Mouse (Mus musculus) thymus, postnatal 4 days (tissue): ENCODE measurements around the gene Stat3.

ENCODE experiments used
- DNase-seq: peaks from one replicate; pipeline ENCODE4 v3.0.0; 2021

Gene Stat3

DNA sequence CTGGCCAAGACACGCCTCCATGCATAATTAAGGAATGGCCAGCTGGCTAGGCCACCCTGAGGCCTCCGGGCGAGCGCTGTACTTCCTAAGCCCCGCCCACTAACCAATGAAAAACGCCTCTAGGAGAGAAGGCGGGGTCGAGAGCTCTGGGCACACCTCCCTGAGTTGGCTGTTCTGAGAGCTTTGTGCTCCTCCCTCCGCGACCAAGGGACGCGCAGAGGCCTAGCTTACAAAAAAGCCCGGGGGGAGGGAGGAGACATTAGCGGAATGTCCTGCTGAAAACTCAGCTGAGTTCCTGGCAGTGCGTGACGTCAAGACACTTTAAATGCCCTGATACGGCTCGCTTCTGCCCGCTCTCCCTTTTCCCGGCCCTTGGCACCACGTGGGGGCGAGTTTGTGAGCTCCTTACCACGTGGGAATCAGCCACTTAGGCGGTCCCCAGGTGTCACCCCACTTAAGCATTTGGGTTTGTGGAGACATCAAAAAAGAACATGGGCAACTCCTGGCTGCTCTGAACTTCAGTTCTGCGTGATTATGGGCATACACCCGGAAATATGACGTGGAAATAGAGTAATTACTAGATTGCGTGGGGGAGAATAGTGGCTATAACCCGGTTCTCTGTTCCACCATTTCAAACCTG is at the start of gene Stat3:
Stat3 (minus strand) TSS at position 29 of the 640 bp plus-strand sequence.
- DNase-seq: peak; percentile 100

DNA sequence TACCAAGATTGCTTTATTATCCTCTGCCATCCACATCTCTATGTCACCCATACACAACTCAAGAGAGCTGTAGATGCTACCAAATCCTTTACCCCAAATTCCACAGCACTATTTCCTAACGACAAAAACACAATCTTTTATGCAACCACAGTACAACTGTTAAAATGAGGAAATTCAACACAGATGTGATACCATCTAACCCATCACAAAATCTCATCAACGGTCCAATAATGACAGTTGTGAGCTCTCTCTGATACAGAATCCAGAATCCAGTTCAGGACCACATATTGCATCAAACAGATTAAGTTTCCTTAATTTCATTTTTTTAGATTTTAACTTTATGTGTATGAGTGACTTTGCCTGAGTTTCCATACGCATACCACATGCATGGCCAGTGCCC is 49.3 kb upstream of the Stat3 start:
- no peak for DNase-seq

DNA sequence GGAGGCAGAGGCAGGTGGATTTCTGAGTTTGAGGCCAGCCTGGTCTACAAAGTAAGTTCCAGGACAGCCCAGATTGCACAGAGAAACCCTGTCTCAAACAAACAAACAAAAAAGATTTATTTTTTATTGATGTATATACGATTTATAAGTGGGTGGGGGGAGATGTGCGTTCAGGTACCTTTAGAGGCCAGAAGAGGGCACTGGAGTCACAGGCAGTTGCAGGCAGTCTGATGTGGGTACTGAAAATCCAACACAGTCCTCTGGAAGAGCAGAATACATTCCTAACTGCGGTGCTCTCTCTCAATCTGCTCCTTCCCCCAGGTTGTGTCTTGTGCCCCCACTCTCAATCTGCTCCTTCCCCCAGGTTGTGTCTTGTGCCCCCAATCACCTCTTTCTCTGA is 46.3 kb upstream of the Stat3 start:
- DNase-seq: peak; percentile 38

DNA sequence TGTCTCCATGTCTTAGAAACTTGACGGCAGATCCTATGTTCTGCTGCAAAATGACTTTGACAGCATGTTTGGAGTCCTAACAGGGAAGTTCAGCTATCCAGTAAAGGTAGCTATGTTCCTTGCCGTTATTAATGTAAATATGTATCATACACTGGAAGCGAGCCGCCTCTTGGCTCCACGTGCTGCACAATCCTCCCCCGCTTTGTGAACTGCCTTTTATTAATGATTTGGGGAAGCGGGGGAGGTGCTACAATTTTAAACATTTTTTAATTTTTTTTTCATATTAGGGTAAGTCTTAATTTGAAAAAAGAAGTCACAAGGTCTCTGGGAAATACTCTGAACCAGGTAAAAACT is 44.4 kb upstream of the Stat3 start:
- no peak for DNase-seq

DNA sequence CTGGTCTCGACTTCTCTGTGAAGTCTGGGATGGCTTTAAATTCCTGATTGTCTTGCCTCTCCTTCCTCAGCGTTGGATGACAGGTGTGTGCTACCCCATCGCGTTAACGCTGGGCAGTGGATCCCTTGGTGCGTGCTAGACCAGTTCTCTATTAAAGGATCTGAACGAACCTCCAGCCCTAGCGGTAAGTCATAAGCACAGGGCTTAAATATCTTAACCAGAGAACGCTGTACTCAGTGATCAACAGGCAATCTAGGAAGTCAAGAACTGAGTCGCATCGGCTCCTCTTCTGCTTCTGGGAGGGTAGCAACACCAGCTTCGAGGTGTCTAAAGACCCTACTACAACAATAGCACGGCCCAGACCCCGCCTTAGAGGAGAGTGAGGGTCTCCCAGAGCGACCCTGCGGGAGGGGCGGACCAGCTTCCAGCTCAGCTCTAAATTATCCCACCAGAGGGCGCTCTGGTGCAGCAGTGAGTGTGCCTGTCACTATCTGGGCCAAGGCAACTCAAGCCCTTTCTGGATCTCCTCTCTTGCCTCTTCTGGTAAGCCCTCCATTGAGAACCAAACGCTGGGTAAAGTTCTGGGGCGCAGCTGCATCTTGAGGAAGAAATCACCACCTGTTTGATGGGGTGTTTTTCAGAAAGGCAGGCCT is 43.9 kb upstream of the Stat3 start:
- DNase-seq: peak; percentile 92

DNA sequence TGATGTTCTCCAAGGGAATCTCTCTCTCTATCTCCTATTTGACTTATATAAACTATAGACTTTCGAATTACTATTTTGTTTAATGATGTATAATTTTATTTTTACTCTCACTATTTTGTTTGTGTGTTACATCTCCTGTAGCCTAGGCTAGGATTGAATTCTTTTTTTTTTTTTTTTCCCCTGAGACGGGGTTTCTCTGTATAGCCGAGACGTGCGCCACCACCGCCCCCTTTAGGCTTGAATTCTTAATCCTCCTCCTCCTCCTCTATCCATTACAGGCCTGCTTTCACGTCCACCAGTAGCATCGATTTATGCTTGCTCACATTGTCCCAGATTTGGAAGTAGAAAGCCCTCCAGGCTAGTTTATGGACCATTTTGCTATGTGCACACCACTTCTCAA is 42.7 kb upstream of the Stat3 start:
- DNase-seq: no peak

DNA sequence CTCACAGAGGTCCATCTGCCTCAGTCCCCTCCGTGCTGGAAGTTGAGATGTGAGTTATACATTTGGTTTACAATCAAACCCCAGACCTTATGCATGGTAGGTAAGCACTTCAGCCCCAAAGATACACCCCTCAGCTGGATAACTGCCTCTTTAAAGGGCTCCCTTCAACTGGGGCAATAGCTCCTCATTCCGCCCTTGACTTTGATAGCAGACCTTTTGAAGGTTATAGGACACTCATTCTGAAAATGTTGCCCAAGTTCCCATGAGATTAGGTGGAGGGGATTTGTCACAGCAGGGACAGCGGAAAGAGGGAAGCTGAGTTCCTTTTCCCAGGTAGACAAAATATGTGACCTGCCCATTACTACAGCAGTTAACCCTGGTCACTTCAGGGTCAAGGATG is 41.9 kb upstream of the Stat3 start:
- DNase-seq: no peak

DNA sequence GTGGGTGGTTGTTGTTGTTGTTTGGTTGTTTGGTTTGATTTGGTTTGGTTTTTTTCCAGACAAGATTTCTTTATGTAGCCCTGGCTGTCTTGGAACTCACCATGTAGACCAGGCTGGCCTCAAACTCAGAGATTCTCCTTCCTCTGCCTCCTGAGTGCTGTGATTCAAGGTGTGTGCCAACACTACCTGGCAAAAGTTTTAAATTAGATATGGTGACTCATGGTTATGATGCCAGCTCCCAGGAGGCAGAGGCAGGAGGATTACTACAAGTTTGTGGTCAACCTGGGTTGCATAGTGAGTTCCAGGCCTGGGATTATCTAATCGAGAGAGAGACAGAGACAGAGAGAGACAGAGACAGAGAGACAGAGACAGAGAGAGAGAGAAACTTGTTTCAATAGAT is 41.1 kb upstream of the Stat3 start:
- DNase-seq: no peak

DNA sequence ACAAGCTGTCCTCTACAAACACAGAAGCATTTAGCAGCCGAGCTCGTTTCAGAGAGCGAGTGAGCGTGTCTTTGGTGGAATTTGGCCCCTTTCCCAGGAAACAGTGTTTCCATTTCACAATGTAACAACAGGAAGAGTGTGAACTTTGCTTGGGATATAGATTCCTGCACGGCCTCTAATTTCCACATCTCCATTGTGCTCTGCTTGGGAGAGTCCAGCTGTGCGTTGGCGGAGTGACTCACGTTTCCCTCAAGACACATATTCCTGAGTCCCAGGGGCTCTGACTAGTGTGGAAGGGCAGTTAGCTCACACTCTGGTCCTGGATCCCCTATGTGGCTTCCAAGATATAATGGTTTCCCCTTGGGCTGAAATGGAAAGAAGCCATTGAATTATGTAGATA is 40.5 kb upstream of the Stat3 start:
- DNase-seq: no peak

DNA sequence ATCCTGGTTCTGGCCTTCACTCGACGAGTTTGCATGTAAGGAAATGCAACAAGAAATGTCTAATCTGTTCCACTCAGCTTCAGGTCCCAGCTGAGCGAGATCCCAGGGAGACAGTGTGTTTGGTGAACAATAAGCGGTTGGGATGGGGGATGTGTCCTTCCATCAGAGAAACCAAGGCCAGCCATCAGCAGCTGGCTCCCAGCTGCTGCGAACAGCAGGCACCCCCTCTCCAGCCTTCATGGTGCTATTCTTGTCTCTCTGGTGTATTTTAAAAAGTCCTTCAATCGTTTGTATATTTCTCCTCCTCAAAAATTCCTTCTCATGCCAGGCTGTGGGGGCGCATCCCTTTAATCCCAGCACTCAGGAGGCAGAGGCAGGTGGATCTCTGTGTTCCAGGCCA is 35.9 kb upstream of the Stat3 start:
- no peak for DNase-seq

DNA sequence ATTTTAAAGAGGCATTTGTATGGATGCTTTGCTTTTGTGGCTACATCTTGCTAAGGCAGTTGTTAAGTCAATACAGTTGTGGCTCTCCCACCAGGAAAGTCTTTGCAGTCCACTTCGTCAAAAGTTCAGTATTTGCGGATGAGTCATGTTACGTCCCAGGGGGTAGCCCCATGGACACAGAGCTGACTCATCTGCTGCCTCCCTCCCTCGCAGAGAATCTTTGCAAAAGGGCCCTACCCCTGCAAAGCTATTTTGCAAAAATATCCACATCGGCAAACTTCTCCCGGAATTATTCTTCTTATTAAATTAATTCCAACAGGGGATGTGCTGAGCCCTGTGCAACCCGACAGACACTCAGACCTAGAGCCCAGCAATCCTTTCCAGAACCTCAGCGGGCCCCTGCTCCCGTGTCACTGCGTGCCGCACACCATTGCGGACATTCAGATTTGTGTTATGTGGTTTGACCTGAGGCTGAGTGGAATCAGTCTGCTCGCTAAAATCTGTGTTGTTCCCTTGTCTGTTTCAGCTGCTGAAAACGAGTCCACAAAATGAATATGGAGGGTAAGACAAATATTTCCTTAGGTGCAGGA is 35.1 kb upstream of the Stat3 start:
- DNase-seq: no peak

DNA sequence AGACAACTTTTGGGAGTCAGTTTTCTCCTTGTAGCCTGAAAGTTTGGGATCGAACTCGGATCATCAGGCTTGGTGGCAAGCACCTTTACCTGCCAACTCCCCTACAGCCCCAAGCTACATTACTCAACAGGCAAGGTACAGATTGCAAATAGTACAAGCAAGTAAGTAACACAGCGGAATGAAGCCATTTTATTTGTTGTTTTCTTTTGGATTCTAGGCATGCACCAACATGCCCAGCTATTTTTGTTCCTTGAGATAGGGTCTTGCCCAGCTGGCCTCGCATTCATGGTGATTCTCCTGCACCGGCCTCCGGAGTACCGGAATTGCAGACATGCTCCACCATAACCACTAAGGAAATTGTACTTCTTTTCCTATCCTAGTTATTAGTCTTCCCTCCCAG is 33.9 kb upstream of the Stat3 start:
- DNase-seq: no peak

DNA sequence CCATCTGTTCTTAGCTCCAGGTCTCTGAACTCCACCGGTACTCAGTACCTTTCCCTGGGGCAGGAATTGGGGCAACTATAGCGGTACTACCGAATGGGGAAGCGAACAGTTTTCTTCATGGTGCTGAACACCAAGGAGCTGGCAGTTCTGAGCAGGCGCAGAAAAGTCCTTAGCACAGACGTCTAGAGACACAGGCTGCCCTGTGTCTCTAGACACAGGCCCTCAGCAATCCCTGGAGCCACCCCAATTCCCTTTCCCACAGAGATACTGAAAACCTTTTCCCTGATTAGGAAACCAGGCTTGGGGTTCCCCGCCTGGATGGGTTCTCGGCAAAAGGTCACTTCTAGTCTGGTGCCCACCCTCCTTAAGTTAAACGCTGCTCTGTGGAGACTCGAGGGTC is 32.1 kb upstream of the Stat3 start:
- no peak for DNase-seq

DNA sequence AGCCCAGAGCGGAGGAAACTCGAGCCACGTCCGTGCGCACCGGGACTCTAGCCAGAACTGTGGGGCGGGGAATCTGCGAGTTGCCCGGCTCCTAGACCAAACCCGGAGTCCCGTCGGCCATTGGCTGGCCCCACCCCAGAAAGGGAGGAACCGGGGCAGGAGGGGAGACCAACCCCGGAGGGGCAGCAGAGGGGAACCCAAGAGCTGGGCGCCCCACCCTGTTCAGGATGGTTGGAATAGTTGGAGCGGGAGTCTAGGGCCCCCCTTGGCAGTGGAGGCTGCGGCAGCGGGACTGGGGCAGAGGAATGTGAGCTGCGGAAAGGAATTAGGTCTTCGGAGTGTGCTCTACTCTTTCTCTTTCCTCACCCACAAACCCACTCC is 31.2 kb upstream of the Stat3 start, which contains the start of gene Cavin1:
Cavin1 (minus strand) TSS at position 331 of the 381 bp plus-strand sequence.
- peak; percentile 34 for DNase-seq

DNA sequence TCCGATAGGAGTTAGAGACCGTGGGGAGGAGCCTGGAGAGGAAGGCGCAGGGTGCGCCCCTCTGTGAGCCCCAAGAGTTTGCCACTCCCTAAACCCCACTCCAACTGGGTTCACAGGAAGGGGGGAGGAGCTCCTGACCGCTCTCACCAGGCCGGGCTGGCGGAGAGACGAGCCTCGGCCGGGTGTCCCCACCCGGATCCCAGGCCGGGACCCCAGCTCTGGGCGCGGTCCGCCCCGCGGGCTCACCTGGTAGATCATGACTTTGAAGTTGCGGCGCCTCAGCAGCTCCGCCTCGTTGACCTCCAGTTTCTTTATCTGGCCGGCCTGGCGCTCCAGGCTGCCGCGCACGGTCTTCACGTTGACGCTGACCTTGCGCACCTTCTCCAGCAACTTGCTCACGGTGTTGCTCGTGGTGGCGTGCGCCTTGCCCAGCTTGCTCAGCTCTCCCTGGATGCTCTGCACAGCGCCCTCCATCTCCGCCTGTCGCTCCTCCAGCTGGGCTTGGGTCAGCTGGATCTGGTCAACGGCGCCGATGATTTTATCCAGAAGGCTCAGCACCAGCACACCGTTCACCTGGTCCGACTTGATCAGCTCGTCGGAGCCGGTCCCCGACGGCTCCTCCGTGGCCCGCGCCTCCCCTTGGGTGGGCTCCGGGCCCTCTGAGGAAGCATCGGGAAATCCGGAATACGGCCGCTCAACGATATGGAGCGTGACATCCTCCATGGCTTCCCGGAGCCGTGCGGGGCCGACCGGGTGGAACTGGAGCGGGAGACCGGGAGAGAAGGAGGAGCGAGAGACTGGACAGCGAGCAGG is 30.6 kb upstream of the Stat3 start:
- peak; percentile 35 for DNase-seq

DNA sequence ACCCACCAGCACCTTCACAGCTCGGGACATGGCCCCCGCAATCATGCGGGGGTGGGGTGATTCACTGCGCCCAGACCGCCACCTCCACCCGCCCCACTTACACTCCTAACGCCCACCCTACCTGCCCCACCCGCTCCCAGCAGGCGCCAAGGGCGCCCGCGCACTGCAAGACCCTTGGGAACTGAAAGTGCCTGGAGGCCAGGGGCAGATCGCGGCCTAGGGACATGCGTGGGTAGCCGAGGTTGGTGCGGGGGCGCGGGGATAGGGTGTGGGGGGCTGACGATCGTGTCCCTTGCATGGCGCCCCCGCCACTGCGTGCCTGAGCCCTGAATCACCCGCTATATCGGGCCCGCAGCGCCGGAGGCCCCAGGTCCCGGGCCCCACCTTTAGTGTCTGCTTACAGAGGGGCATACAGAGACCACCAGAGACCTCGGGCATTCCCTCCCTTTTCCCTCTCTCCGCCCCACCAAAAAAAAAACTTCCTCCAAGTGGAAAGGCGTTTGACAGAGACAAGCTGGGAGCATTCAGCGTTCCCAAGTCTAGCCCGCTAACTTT is 29.9 kb upstream of the Stat3 start:
- peak; percentile 38 for DNase-seq

DNA sequence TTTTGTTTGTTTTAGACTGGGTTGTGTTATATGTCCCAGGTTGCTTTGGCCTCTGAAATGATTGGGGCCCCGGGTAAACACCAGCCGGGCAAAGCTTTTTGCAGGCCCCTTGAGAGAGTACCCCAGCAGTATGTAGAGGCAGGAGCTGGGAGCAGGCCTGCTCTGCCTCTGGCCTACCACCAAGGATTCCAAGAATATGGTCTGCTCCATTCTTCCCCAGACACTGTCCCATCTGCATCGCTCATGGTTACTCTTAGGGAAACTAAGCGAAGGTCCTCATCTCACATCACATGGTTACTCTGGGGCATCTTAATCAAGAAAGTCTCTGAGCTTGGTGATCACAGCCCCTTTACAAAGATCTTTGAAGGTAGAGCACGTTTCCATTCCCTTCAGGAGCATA is 29.2 kb upstream of the Stat3 start:
- DNase-seq: no peak

DNA sequence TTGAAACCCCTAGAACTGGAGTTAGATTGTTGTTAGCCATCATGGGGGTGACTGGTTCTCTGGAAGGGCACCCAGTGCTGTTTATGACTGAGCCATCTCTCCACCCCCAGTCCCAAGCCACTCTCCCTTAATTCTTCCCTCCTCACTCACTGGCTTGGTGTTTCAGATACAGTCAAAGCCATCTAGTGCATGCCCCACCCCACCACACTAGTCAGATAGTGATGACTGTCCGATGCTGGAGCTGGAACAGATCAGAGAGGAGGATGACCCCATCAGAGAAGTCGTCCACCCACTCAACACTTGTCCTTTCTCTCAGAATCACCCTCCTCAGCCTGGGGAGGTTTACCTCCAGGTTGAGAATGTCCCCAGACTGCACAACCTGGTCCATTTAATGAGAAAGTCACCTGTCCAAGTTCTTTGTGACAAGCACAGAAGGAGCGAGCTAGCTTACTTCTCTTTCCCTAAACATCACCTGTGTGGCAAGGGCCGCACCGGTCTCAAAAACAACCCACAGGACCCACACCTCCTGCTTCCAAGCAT is 28.6 kb upstream of the Stat3 start:
- no peak for DNase-seq

DNA sequence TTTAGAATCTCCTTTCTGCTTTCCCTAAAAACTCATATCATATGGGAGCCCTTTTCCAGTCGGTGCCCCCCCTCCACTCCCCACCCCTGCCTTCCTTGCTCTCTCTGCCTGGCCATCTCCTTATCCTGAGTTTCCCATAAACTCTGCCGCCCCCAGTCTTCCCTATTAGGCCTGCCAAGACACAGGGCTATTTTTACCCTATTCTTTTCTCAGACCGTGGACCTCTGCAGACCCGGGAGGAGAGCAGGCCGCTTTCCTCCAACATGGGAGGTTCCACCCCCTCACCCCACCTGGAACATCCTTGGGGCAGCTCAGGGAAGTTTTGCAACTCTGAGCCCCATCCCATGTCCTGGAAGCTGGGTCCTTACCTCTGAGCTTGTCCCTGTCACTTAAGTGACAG is 28.0 kb upstream of the Stat3 start:
- DNase-seq: no peak

DNA sequence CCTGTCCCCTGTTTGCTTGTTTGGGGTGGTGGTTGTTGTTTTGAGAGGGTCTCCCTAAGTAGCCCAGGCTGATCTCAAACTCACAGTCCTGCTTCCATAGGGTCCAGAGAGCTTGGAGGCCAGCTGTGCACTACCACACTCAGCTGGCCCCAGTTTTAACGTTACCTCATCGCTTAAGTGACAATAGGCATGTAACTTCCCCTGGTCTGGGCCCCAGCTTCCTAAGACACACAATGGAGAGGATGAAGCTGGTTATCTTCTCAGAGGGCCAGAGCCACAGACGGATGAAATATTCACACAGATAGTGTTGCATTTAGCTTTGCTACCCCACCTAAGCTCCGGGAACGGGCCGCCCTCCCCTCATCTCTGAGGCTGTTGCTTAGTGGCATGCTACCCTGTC is 26.4 kb upstream of the Stat3 start:
- no peak for DNase-seq

DNA sequence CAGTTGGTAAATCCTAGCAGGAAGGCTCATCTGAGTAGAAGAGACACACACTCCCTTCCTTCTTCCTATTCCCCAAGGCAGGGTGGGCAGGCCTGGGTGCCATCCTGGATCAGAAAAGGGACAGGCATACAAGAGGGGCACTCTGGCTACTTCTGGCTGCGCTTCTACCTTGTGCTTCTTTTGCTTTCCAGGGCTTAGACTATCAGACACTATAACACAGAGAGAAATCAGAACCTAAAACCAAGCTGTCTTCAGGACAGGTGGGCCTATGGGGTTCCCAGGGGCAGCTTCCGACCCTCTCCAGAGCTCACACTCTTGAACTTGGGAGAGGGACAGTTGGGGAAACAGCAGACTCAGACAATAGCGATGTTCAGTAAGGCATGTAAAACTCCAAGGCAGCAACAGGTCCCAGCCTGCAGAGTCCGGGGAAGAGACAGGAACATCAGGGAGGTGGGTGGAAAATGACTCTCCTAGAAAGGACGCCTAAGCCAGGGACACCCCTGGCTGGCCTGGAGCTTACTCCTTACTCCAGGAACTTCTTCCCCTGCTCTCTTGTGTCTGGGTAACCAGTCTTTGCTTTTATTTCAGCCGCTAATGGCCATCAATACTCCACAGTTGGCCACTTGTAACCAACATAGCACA is 25.7 kb upstream of the Stat3 start:
- no peak for DNase-seq

DNA sequence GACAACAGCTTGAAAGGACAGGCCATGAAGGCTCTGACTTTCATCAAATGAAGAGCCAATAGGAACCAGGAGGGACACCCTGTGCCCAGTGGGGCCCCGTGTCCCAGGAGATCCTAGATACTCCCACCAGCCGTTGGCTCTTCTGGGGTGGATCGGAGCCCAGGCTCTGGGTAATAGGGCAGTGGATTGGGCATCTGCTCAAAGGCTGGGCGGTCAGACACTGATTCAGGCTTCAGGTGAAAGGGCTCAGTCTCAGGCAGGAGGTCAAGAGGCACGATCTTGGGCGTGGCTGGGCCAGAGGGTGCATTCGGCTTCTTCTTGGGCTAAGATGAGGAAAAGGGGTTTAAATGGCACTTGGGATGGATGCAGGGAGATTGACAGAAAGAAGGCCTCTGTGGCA is 24.8 kb upstream of the Stat3 start:
- DNase-seq: no peak

DNA sequence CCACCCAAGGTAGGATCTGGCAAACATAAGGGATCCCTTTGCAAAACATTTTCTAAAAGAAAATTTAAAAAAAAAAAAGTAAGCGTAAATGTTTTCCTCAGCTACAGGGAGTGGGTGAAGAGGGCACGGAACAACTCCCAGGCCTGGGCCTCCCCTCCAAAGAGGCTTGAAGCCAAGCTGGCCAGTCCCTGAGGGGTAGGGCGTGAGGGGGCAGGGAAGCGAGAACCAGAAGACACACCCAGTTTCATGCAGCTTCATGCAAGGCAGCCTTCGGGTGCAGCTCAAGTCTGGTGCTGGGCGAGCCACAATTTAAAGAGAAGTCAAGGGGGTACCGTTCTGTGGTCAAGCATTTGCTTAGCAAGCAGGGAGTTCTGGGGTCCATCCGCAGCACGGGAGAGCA is 24.3 kb upstream of the Stat3 start:
- DNase-seq: no peak
